ENCODE assay signal across 12 mouse cellular contexts in the genomic region with DNA sequence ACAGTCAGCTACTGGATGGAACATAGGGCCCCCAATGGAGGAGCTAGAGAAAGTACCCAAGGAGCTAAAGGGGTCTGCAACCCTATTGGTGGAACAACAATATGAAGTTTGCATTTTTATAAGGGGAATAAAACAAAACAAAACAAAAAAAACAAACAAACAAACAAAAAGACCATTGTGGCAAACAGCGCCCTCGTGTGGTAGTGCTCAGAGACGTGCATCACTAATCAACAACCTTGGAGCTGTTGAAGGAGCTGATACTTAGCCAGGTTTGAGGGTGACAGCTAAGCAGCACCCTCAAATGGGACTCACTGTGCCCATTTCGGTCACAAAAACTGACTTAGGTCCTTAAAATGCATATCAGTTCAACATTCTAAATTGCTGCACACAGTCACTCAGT. TPM values are rescaled to one million over a fixed set of nuclear protein-coding genes. Genes with fewer than 3 reads are reported as not detected.
DNase-seq lines count a peak whose midpoint lies in the region; ATAC-seq and TF ChIP-seq lines count a peak whose summit lies in the region.
"Had no signal": no experiment of that assay in that cellular context is flagged by ENCODE, and none has a peak within 500 bp of the region (broad histone marks: within the 10 kb centered on the region; RNA-seq: fewer than 3 reads in every experiment).

No protein-coding gene starts in this region.

- H3K4me2 ChIP-seq in intestine, postnatal 0 days (replicated peaks; ENCODE audit: low read depth): no peak overlapping the region
- H3K4me2 ChIP-seq in intestine, embryonic 16.5 days (ENCODE audit: low read depth, low read length): no peak overlapping the region
- H3K4me2 ChIP-seq in stomach, postnatal 0 days (replicated peaks; ENCODE audit: low read depth): no peak overlapping the region
- no peak overlapping the region for H3K4me2 ChIP-seq in forebrain, embryonic 14.5 days (ENCODE audit: low read length)
- H3K4me2 ChIP-seq: hindbrain, embryonic 15.5 days; limb, embryonic 12.5 days had no signal

- TF ChIP-seq CTCF in intestine, postnatal 0 days (IDR thresholded peaks at IDR 0.05; ENCODE audit: low read depth): peak; percentile 56
- peak; percentile 53 for TF ChIP-seq CTCF in Patski (IDR thresholded peaks at IDR 0.05)
- TF ChIP-seq CTCF in stomach, postnatal 0 days (IDR thresholded peaks at IDR 0.05; ENCODE audit: low read depth): peak; percentile 52

- H3K9me3 ChIP-seq in intestine, postnatal 0 days (ENCODE audit: control insufficient read depth): no peaks in the 10 kb centered on the region
- no peaks in the 10 kb centered on the region for H3K9me3 ChIP-seq in intestine, embryonic 16.5 days (ENCODE audit: control insufficient read depth, low read length)
- H3K9me3 ChIP-seq in stomach, postnatal 0 days (ENCODE audit: control insufficient read depth, low read length): no peaks in the 10 kb centered on the region
- no peaks in the 10 kb centered on the region for H3K9me3 ChIP-seq in forebrain, embryonic 14.5 days (replicated peaks; ENCODE audit: control insufficient read depth, low read length)
- H3K9me3 ChIP-seq: hindbrain, embryonic 15.5 days; limb, embryonic 12.5 days had no signal

- H3K4me1 ChIP-seq in intestine, postnatal 0 days (replicated peaks; ENCODE audit: control insufficient read depth, insufficient read depth, low read length): no peaks in the 10 kb centered on the region
- H3K4me1 ChIP-seq in intestine, embryonic 16.5 days (ENCODE audit: control insufficient read depth, insufficient read depth, low read length): no peaks in the 10 kb centered on the region
- no peaks in the 10 kb centered on the region for H3K4me1 ChIP-seq in stomach, postnatal 0 days (replicated peaks; ENCODE audit: control insufficient read depth, insufficient read depth)
- no peaks in the 10 kb centered on the region for H3K4me1 ChIP-seq in forebrain, embryonic 14.5 days (ENCODE audit: control insufficient read depth, insufficient read depth, low read length)
- H3K4me1 ChIP-seq: hindbrain, embryonic 15.5 days; limb, embryonic 12.5 days had no signal

- ATAC-seq in intestine, postnatal 0 days: no peak
- no peak for ATAC-seq in intestine, embryonic 16.5 days
- no peak for ATAC-seq in Patski
- ATAC-seq in stomach, postnatal 0 days (ENCODE audit: low FRiP score, low TSS enrichment): no peak
- no peak for ATAC-seq in forebrain, embryonic 14.5 days

- CTCF ChIA-PET in Patski (lab: Charles Lee): no interaction called here

- H3K9ac ChIP-seq in intestine, postnatal 0 days (ENCODE audit: low read depth, low read length): no peak overlapping the region
- H3K9ac ChIP-seq in intestine, embryonic 16.5 days (ENCODE audit: low read depth, low read length): no peak overlapping the region
- no peak overlapping the region for H3K9ac ChIP-seq in stomach, postnatal 0 days (ENCODE audit: low read length)
- no peak overlapping the region for H3K9ac ChIP-seq in forebrain, embryonic 14.5 days (ENCODE audit: low read length)
- H3K9ac ChIP-seq: hindbrain, embryonic 15.5 days; limb, embryonic 12.5 days had no signal

- no peak overlapping the region for H3K4me3 ChIP-seq in intestine, postnatal 0 days (ENCODE audit: low read depth, low read length)
- H3K4me3 ChIP-seq in intestine, embryonic 16.5 days (ENCODE audit: low read length): no peak overlapping the region
- H3K4me3 ChIP-seq in stomach, postnatal 0 days (ENCODE audit: low read depth, low read length): no peak overlapping the region
- no peak overlapping the region for H3K4me3 ChIP-seq in forebrain, embryonic 14.5 days (ENCODE audit: low read depth, low read length)
- H3K4me3 ChIP-seq: hindbrain, embryonic 15.5 days; limb, embryonic 12.5 days had no signal

- POLR2A ChIA-PET in Patski (lab: Charles Lee): no interaction called here

- no peaks in the 10 kb centered on the region for H3K36me3 ChIP-seq in intestine, postnatal 0 days (ENCODE audit: control insufficient read depth, insufficient read depth)
- no peaks in the 10 kb centered on the region for H3K36me3 ChIP-seq in intestine, embryonic 16.5 days (ENCODE audit: control insufficient read depth, insufficient read depth, low read length)
- no peaks in the 10 kb centered on the region for H3K36me3 ChIP-seq in stomach, postnatal 0 days (ENCODE audit: control insufficient read depth, insufficient read depth, low read length)
- H3K36me3 ChIP-seq in forebrain, embryonic 14.5 days (ENCODE audit: control insufficient read depth, insufficient read depth, low read length): no peaks in the 10 kb centered on the region
- H3K36me3 ChIP-seq: hindbrain, embryonic 15.5 days; limb, embryonic 12.5 days had no signal

- H3K27ac ChIP-seq in intestine, postnatal 0 days (ENCODE audit: low read depth, low read length): no peak overlapping the region
- no peak overlapping the region for H3K27ac ChIP-seq in intestine, embryonic 16.5 days (ENCODE audit: low read length)
- no peak overlapping the region for H3K27ac ChIP-seq in stomach, postnatal 0 days (replicated peaks)
- H3K27ac ChIP-seq in forebrain, embryonic 14.5 days (ENCODE audit: low read depth, low read length): no peak overlapping the region
- H3K27ac ChIP-seq: hindbrain, embryonic 15.5 days; limb, embryonic 12.5 days had no signal

- WGBS in intestine, postnatal 0 days: 28% methylated on average over 4 of the region's 4 CpGs
- WGBS in intestine, embryonic 16.5 days: 27% methylated on average over 4 of the region's 4 CpGs
- WGBS in stomach, postnatal 0 days: 31% methylated on average over 4 of the region's 4 CpGs
- 48% methylated on average over 4 of the region's 4 CpGs for WGBS in forebrain, embryonic 14.5 days

- DNase-seq in retina, postnatal 1 day: peak; percentile 32
- no peak for DNase-seq in retina, embryonic 14.5 days (ENCODE audit: low spot score)
- DNase-seq in Patski (ENCODE audit: low read depth, low spot score): no peak
- DNase-seq in stomach, postnatal 0 days (ENCODE audit: low spot score): no peak
- no peak for DNase-seq in forebrain, embryonic 14.5 days (ENCODE audit: low spot score)
- DNase-seq: heart, adult 18-20 months; lung, postnatal 36 days had no signal

- no peaks in the 10 kb centered on the region for H3K27me3 ChIP-seq in intestine, postnatal 0 days (replicated peaks; ENCODE audit: control insufficient read depth, insufficient read depth, low read length)
- H3K27me3 ChIP-seq in intestine, embryonic 16.5 days (replicated peaks; ENCODE audit: control insufficient read depth, insufficient read depth, low read length): no peaks in the 10 kb centered on the region
- H3K27me3 ChIP-seq in Patski: peaks cover 1% of the 10 kb centered on the region
- H3K27me3 ChIP-seq in stomach, postnatal 0 days (ENCODE audit: control insufficient read depth, insufficient read depth, low read length): no peaks in the 10 kb centered on the region
- no peaks in the 10 kb centered on the region for H3K27me3 ChIP-seq in forebrain, embryonic 14.5 days (replicated peaks; ENCODE audit: control insufficient read depth, insufficient read depth, low read length)
- H3K27me3 ChIP-seq: hindbrain, embryonic 15.5 days; limb, embryonic 12.5 days had no signal

- TF ChIP-seq EP300 in stomach, postnatal 0 days (optimal IDR thresholded peaks at IDR 0.05): no peak

- in situ Hi-C loops in Patski (cut with MboI; ENCODE audit: low pct_unique_long_range_greater_than_20kb): no loop called here

RNA-seq across cellular contexts. Expression of gene Odam, which starts 13.4 kb away (rescaled TPM):
- not detected in 2 replicates for polyA plus RNA-seq in intestine, postnatal 0 days (2015; fragmentation: Nextera tagmentation; extraction: Ambion mirVana)
- not detected in 2 replicates for polyA plus RNA-seq in intestine, embryonic 16.5 days (2015; fragmentation: Nextera tagmentation; extraction: Ambion mirVana)
- not detected for polyA plus RNA-seq in Patski (2021)
- not detected in 2 replicates for polyA plus RNA-seq in stomach, postnatal 0 days (2015; fragmentation: Nextera tagmentation; extraction: Ambion mirVana)
- polyA plus RNA-seq in forebrain, embryonic 14.5 days (2014; fragmentation: Nextera tagmentation; extraction: Ambion mirVana): not detected in 2 replicates
- polyA plus RNA-seq: hindbrain, embryonic 15.5 days; limb, embryonic 12.5 days had no signal

RNA-seq across cellular contexts. Expression of gene Prr27, which starts 45.9 kb away (rescaled TPM):
- polyA plus RNA-seq in intestine, postnatal 0 days (2015; fragmentation: Nextera tagmentation; extraction: Ambion mirVana): not detected in 2 replicates
- polyA plus RNA-seq in intestine, embryonic 16.5 days (2015; fragmentation: Nextera tagmentation; extraction: Ambion mirVana): not detected in 2 replicates
- not detected for polyA plus RNA-seq in Patski (2021)
- not detected in 2 replicates for polyA plus RNA-seq in stomach, postnatal 0 days (2015; fragmentation: Nextera tagmentation; extraction: Ambion mirVana)
- not detected in 2 replicates for polyA plus RNA-seq in forebrain, embryonic 14.5 days (2014; fragmentation: Nextera tagmentation; extraction: Ambion mirVana)
- polyA plus RNA-seq: embryonic facial prominence, embryonic 14.5 days; hindbrain, embryonic 15.5 days; limb, embryonic 12.5 days had no signal

RNA-seq across cellular contexts. Expression of gene Csn3, which starts 54.0 kb away (rescaled TPM):
- polyA plus RNA-seq in intestine, postnatal 0 days (2015; fragmentation: Nextera tagmentation; extraction: Ambion mirVana): 0.97 and 2.3 TPM in 2 replicates
- 0.22 TPM in 1 of 2 replicates, not detected in the other for polyA plus RNA-seq in intestine, embryonic 16.5 days (2015; fragmentation: Nextera tagmentation; extraction: Ambion mirVana)
- polyA plus RNA-seq in Patski (2021): not detected
- 1.1 and 2.4 TPM in 2 replicates for polyA plus RNA-seq in stomach, postnatal 0 days (2015; fragmentation: Nextera tagmentation; extraction: Ambion mirVana)
- polyA plus RNA-seq in forebrain, embryonic 14.5 days (2014; fragmentation: Nextera tagmentation; extraction: Ambion mirVana): not detected in 2 replicates
- polyA plus RNA-seq: hindbrain, embryonic 15.5 days; limb, embryonic 12.5 days had no signal
